Mouse (Mus musculus): Measurements from ENCODE around the gene Vmn1r33.
"Not testable (repeated sequence)": the region's sequence is repeated elsewhere in the genome, so short reads cannot be mapped to it uniquely, and the experiment has no call there.

Vmn1r33 gene

GRCm38 (mm10) chr6:66618182-66618581, at the start of gene Vmn1r33:
Gene Vmn1r33, minus strand, starts transcription at chr6:66618282.
- not testable (repeated sequence) for DNase-seq

GRCm38 (mm10) chr6:66643779-66644178, 25.7 kb upstream of the Vmn1r33 start, which contains the start of gene Vmn1r34:
Gene Vmn1r34, minus strand, starts transcription at chr6:66643879.
- no peak for DNase-seq

- no peak for DNase-seq
Observed at GRCm38 (mm10) chr6:66595804-66596203, 22.3 kb downstream of the Vmn1r33 start.
